Mouse (Mus musculus): ENCODE measurements around the gene Ccdc9b.

Gene Ccdc9b

GRCm38 (mm10) chr2:118778418-118778817 lies 16.0 kb upstream of the Ccdc9b start:
- no peak for DNase-seq (ENCODE audit: extremely low read depth, low read depth, low spot score)

- DNase-seq (ENCODE audit: extremely low read depth, low read depth, low spot score): no peak
These were observed 13.8 kb upstream of the Ccdc9b start for GRCm38 (mm10) chr2:118776295-118776694.

- no peak for DNase-seq (ENCODE audit: extremely low read depth, low read depth, low spot score)
These were observed 13.4 kb upstream of the Ccdc9b start for GRCm38 (mm10) chr2:118775846-118776245.

DNA sequence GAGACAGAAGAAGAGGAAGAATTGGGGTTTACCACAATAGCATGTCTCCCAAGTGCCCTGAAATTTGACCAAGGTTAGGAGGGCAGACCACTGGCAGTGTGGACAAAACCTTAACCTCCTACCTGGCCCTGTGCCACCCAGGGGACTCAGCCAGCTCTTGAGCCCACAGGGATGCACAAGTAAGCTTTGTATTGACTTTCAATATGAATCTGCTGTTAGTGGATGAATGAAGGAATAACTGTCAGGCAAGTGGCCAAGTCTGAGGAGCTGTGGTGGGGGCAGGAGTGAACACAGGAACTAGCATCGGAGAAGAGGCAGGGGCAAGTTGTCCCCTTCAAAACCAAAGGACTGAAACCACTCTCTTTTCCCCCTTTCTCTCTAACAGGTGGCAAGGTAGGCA lies 12.9 kb upstream of the Ccdc9b start:
- no peak for DNase-seq (ENCODE audit: extremely low read depth, low read depth, low spot score)

DNA sequence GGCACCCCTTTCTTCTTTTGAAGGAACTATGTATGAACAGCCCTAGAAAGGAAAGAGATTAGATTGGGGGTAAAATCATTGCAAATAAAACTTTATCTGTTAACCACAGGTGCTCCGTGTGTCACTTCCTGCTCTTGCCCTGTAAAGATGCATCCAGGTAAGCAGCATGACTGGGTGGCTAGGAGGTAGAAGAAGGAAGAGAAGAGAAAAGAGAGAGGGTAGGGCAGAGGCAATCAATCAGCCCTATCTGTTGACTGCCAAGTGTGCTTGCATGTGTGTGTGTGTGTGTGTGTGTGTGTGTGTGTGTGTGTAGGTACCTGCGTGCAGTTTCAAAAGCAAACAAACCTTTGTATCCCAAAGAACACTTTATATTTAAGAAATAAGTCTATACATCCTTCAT lies 12.1 kb upstream of the Ccdc9b start:
- DNase-seq (ENCODE audit: extremely low read depth, low read depth, low spot score): no peak

DNA sequence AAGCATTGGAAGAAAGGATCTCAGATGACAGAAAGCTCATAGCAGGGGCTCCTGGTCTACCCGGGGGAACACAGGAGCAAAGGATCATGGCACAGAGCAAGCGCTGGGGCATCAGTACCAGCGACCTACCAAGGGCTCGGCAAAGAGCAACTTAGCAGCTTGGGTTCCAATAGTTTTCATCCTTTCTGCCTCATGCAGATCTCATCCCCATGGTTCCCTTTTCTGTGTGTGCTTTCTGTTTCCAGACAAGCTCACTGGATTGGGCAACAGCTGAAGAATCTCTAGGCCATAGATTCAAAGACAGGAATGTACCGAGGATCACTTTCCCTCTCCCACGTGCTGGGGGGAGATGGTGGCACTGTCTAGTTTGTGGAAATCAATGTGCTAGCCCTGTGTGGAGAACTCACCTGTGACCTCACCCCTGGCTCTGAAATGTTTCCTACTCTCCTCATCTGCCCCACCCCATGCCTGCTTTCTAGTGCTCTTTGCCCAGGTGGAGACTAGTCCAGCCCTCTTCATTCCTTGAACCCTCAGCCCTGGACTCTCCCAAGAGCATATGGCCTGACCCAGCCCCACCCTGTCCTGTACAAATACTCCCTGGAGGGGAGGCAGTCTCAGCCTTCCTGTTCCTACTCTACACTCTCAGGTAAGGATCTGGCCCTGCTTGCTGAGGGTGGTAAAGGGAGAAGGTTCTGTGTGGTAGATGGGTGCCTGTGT lies 9.9 kb upstream of the Ccdc9b start, which contains the start of gene Phgr1:
TSS of gene Phgr1 (plus strand) at position 612 of the 717 bp plus-strand sequence.
- no peak for DNase-seq (ENCODE audit: extremely low read depth, low read depth, low spot score)

- no peak for DNase-seq (ENCODE audit: extremely low read depth, low read depth, low spot score)
These were observed 3.9 kb upstream of the Ccdc9b start for GRCm38 (mm10) chr2:118766041-118767033.

- no peak for DNase-seq (ENCODE audit: extremely low read depth, low read depth, low spot score)
These were observed 2.4 kb upstream of the Ccdc9b start for GRCm38 (mm10) chr2:118764875-118765274.

- DNase-seq (ENCODE audit: extremely low read depth, low read depth, low spot score): no peak
These were observed 1.8 kb upstream of the Ccdc9b start for GRCm38 (mm10) chr2:118764094-118764831.

GRCm38 (mm10) chr2:118763469-118763868 lies 1.0 kb upstream of the Ccdc9b start:
- DNase-seq (ENCODE audit: extremely low read depth, low read depth, low spot score): no peak

DNA sequence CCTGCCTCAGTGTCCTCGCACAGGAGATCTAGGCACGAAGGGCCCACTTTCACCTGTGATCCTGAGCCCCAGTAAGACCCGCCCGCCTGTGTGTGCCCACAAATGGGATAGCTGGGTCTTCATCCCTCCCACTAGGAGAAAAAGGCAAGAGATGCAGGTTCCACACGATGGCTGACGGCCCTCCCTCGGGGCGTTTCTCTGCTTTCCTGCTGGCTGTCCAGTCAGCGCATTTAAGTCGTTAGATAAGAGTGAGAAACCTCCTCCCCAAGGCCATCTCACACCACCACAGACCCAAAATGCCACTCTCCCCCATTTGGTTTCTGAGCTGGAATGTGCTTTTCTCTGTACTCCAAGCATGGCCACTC lies 305 bp upstream of the Ccdc9b start:
- DNase-seq (ENCODE audit: extremely low read depth, low read depth, low spot score): no peak

DNA sequence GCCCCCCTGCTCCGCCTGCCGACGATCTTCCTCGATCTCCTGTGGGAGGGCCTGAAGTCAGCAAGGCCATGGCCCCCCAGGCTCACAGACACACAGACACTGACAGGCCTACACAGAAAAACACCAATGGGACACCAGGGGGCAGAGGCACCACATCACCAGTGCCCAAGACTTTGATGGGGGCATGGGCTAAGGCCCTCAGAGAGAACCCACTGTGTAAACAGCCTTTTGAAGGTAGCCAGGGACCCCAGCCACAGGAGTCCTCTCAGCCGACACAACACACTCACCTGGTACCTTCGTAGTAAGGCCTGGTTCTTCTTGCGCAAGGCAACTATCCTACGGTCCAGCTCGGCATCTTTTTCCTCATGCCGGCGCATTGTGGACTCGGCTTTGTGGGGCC lies 1.1 kb downstream of the Ccdc9b start:
- no peak for DNase-seq (ENCODE audit: extremely low read depth, low read depth, low spot score)

GRCm38 (mm10) chr2:118760311-118761025 lies 2.0 kb downstream of the Ccdc9b start:
- DNase-seq (ENCODE audit: extremely low read depth, low read depth, low spot score): no peak

- no peak for DNase-seq (ENCODE audit: extremely low read depth, low read depth, low spot score)
These were observed 2.6 kb downstream of the Ccdc9b start for GRCm38 (mm10) chr2:118759828-118760227.

DNA sequence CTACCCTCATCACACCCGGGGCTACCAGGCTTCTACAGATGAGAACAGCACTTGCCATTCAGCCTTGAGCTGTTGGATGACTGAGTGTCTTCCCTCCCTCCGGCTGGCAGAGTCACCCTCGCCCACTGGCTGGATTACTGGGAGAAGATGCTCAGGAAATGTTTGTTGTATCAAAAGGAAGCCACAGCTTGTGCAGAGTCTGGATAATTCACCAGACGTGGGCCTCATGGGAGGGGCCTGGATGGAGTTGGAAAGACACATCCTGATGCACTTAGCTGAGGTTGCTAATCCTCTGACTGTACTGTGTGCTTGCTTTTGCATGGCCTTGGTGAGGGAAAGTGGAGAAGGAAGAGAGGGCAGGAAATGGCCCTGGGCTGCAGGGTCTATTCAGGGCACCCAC lies 6.4 kb downstream of the Ccdc9b start:
- no peak for DNase-seq (ENCODE audit: extremely low read depth, low read depth, low spot score)

DNA sequence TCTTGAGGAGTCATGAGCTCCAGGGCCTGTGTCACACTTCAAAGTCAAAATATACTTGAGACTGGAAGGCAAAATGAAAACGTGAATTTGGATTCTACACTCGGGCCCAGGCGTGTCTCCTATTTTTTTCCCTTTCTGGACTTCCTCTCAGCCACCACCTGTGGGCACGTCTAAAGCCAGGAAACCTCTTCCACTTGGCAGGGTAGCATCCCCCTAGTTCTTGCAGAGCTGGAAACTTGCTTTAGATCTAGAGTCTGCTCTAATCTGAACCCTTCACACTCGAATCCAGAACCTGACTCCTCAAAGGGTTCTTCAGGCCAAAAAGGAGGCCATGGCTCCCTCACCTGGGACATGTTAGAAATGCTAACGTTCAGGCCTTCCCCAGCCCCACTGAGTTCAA lies 7.1 kb downstream of the Ccdc9b start:
- DNase-seq (ENCODE audit: extremely low read depth, low read depth, low spot score): no peak

DNA sequence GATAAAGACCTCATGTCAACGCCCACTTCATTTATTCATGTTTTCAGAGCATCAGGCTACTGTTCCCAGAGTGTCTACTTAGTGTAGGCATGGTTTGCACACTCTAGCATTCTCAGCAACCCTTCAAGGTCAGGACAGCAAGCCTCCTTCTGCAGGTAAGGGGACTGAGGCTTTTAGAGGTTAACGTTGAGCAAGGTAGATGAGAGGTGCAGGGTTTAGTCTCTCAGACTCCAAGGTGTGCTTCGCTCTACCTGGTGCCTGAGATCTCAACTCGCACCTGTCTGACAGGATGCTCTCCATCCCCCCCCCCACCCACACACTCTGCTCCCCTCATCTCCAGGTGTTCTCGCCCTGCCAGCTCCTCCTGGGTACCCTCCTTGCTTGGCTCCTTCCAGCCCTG lies 8.3 kb downstream of the Ccdc9b start:
- no peak for DNase-seq (ENCODE audit: extremely low read depth, low read depth, low spot score)

- DNase-seq (ENCODE audit: extremely low read depth, low read depth, low spot score): no peak
These were observed 9.7 kb downstream of the Ccdc9b start for GRCm38 (mm10) chr2:118752792-118753108.

GRCm38 (mm10) chr2:118751896-118752791 lies 10.3 kb downstream of the Ccdc9b start:
- DNase-seq (ENCODE audit: extremely low read depth, low read depth, low spot score): no peak

DNA sequence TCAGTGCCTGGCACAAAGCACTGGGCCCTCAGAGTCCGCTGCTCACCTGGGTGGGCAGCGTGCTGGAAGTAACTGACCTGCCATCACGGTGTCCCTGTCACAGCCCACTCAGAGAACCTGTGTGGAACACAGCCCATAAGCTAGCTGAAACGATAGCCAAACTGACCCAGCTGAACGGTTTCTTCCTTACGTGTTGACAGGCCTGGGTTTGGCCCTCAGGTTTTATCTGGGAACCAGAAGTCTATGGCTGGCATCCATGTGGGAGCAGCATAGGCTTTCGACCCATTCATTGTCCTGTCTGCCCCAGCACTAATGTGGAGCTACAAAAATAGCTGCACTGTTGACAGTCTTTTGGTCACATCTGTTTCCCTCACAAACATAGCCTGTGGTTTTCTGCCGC lies 12.0 kb downstream of the Ccdc9b start:
- no peak for DNase-seq (ENCODE audit: extremely low read depth, low read depth, low spot score)
